Mouse (Mus musculus): ENCODE measurements around the gene Camk2n1.

DNA sequence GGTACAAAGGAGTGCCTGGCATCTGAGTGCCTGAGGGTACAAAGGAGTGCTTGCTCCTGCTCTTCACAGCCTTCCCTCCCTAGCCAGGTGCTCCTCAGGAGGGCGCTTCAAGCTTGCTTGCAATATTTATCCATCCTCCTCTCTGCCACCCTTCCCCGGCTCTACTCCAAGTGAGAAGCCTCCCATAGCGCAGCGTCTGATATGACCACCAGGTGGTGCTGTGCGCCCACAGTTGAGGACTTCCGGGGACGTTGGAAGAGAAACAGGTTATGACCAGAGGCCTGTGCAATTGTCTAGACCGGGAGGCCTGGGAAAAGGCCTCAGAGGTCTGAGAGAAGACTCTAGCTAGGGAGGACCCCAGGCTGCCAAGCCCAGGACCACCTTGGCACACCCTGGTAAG lies 6.7 kb upstream of the Camk2n1 start:
- TF ChIP-seq EP300 (IDR thresholded peaks at IDR 0.05; ENCODE audit: insufficient read depth, low read depth, low read length), result peak; percentile 77; the same call in 1 of the 2 replicates
- TF ChIP-seq CTCF (IDR thresholded peaks at IDR 0.05; ENCODE audit: low read depth, low read length), result peak; percentile 92
- TF ChIP-seq POLR2A (IDR thresholded peaks at IDR 0.05; ENCODE audit: insufficient read depth, low read length), result no peak
